Mouse (Mus musculus) CH12.LX (cell line): Measurements from ENCODE around the gene Slc22a13. TPM values are rescaled to one million over a fixed set of nuclear protein-coding genes. Genes with fewer than 3 reads are reported as not detected.

Source experiments
- DNase-seq: peaks from one replicate; pipeline ENCODE4 v3.0.0-alpha.2; 2013; ENCODE audit errors: extremely low read depth
- H3K27ac ChIP-seq: 2 replicates; pipeline ENCODE4 v1.5.1; 2012; ENCODE audit warnings: low read depth, mild to moderate bottlenecking, control low read depth, moderate library complexity; ENCODE audit not compliant: insufficient read depth
- H3K27me3 ChIP-seq: replicated peaks from 2 replicates; pipeline ENCODE3; 2012; ENCODE audit warnings: inconsistent platforms
- H3K36me3 ChIP-seq, 2 experiments: replicated peaks in 1 of 2; 2 replicates each; pipeline versions ENCODE3 to v1.6.1; 2012; ENCODE audit warnings: inconsistent platforms in 1 of 2, low read length in 1 of 2, mild to moderate bottlenecking in 1 of 2, mixed read lengths in 1 of 2, moderate library complexity in 1 of 2; ENCODE audit not compliant: control insufficient read depth in 1 of 2, insufficient read depth in 1 of 2
- H3K4me1 ChIP-seq, 2 experiments: 2 replicates each; pipeline ENCODE4 v1.6.1; 2012; ENCODE audit warnings: inconsistent platforms in 1 of 2, moderate library complexity in 1 of 2; ENCODE audit not compliant: insufficient read depth in 2 of 2, control insufficient read depth in 1 of 2
- H3K4me2 ChIP-seq: 2 replicates; pipeline ENCODE4 v1.6.1; 2012; ENCODE audit warnings: low read depth, mild to moderate bottlenecking, control low read depth; ENCODE audit not compliant: poor library complexity, insufficient read depth, severe bottlenecking
- H3K4me3 ChIP-seq, 3 experiments: fragments of 150-350 bp in 1 of 3; sonication (generic) in 1 of 3; replicated peaks in 1 of 3; 2 replicates each; pipeline versions ENCODE3 to v1.5.1; 2011 to 2012; ENCODE audit warnings: low read depth in 2 of 3, low read length in 2 of 3, mild to moderate bottlenecking in 2 of 3, moderate library complexity in 2 of 3, control low read depth in 1 of 3, improper control_type of control experiment in 1 of 3, inconsistent platforms in 1 of 3, mixed read lengths in 1 of 3; ENCODE audit not compliant: poor library complexity in 1 of 3
- H3K79me2 ChIP-seq: replicated peaks from 2 replicates; pipeline ENCODE4 v1.6.1; 2012; ENCODE audit warnings: mild to moderate bottlenecking, moderate library complexity; ENCODE audit not compliant: control insufficient read depth, poor library complexity, insufficient read depth, severe bottlenecking; ENCODE audit errors: extremely low read depth
- H3K9ac ChIP-seq: 2 replicates; pipeline ENCODE4 v1.6.1; 2012; ENCODE audit warnings: low read depth, mild to moderate bottlenecking, control low read depth, moderate library complexity; ENCODE audit not compliant: insufficient read depth
- H3K9me3 ChIP-seq: replicated peaks from 2 replicates; pipeline ENCODE3; 2012; ENCODE audit warnings: low read length, inconsistent platforms, mixed read lengths
- BHLHE40 ChIP-seq: IDR thresholded peaks from 2 replicates; pipeline ENCODE4 v1.6.1; 2011; ENCODE audit warnings: mild to moderate bottlenecking, low read depth, low read length, improper control_type of control experiment
- CHD1 ChIP-seq: IDR thresholded peaks from 2 replicates; pipeline ENCODE4 v1.6.1; 2012; ENCODE audit warnings: low read depth, low read length, improper control_type of control experiment, inconsistent platforms
- CHD2 ChIP-seq: IDR thresholded peaks from 2 replicates; pipeline ENCODE4 v1.6.1; 2011; ENCODE audit warnings: low read length, improper control_type of control experiment
- CTCF ChIP-seq, 2 experiments: IDR thresholded peaks in 1 of 2; conservative IDR thresholded peaks in 1 of 2; 2 replicates each; pipeline ENCODE4 v1.5.1; 2011 to 2012; ENCODE audit warnings: low read depth in 2 of 2, low read length in 2 of 2, improper control_type of control experiment in 1 of 2, inconsistent platforms in 1 of 2, mild to moderate bottlenecking in 1 of 2, moderate library complexity in 1 of 2
- E2F4 ChIP-seq: IDR thresholded peaks from 2 replicates; pipeline ENCODE4 v1.6.1; 2011; ENCODE audit warnings: low read depth, low read length, improper control_type of control experiment; ENCODE audit not compliant: insufficient replicate concordance
- ELF1 ChIP-seq: IDR thresholded peaks from 2 replicates; pipeline ENCODE4 v1.6.1; 2014; ENCODE audit warnings: low read depth, mild to moderate bottlenecking, inconsistent platforms, low read length, improper control_type of control experiment
- EP300 ChIP-seq: IDR thresholded peaks from 2 replicates; pipeline ENCODE4 v1.6.1; 2011; ENCODE audit warnings: low read length, improper control_type of control experiment
- ETS1 ChIP-seq: conservative IDR thresholded peaks from 2 replicates; pipeline ENCODE4 v1.6.1; 2012; ENCODE audit warnings: low read depth, mild to moderate bottlenecking, inconsistent platforms, low read length, improper control_type of control experiment, moderate library complexity
- HCFC1 ChIP-seq: IDR thresholded peaks from 2 replicates; pipeline ENCODE4 v1.6.1; 2012; ENCODE audit warnings: low read depth, mild to moderate bottlenecking, inconsistent platforms, low read length, improper control_type of control experiment
- JUN ChIP-seq: IDR thresholded peaks from 2 replicates; pipeline ENCODE4 v1.6.1; 2011; ENCODE audit warnings: low read depth, mild to moderate bottlenecking, low read length, improper control_type of control experiment, moderate library complexity; ENCODE audit not compliant: insufficient read depth
- JUND ChIP-seq: conservative IDR thresholded peaks from 2 replicates; pipeline ENCODE4 v1.6.1; 2011; ENCODE audit warnings: low read depth, low read length, improper control_type of control experiment
- KAT2A ChIP-seq: IDR thresholded peaks from 2 replicates; pipeline ENCODE4 v1.6.1; 2012; ENCODE audit warnings: low read length, improper control_type of control experiment, inconsistent platforms; ENCODE audit not compliant: insufficient replicate concordance
- MAFK ChIP-seq: IDR thresholded peaks from 2 replicates; pipeline ENCODE4 v1.6.1; 2011; ENCODE audit warnings: low read length, improper control_type of control experiment; ENCODE audit not compliant: insufficient replicate concordance
- MAX ChIP-seq: IDR thresholded peaks from 2 replicates; pipeline ENCODE4 v1.6.1; 2011; ENCODE audit warnings: low read length, improper control_type of control experiment
- MEF2A ChIP-seq: IDR thresholded peaks from 2 replicates; pipeline ENCODE4 v1.6.1; 2014; ENCODE audit warnings: low read depth, mild to moderate bottlenecking, inconsistent platforms, low read length, improper control_type of control experiment, borderline replicate concordance
- MXI1 ChIP-seq: IDR thresholded peaks from 2 replicates; pipeline ENCODE4 v1.6.1; 2011; ENCODE audit warnings: mild to moderate bottlenecking, low read depth, low read length, improper control_type of control experiment
- MYC ChIP-seq: IDR thresholded peaks from 2 replicates; pipeline ENCODE4 v1.6.1; 2011; ENCODE audit warnings: low read depth, mild to moderate bottlenecking, improper control_type of control experiment, low read length
- NRF1 ChIP-seq: IDR thresholded peaks from 2 replicates; pipeline ENCODE4 v1.6.1; 2014; ENCODE audit warnings: low read depth, mild to moderate bottlenecking, inconsistent platforms, low read length, improper control_type of control experiment, moderate library complexity
- PAX5 ChIP-seq: IDR thresholded peaks from 2 replicates; pipeline ENCODE4 v1.6.1; 2012; ENCODE audit warnings: low read length, inconsistent platforms, mixed read lengths
- SMC3 ChIP-seq: IDR thresholded peaks from 2 replicates; pipeline ENCODE4 v1.6.1; 2011; ENCODE audit warnings: low read depth, low read length, improper control_type of control experiment
- TBP ChIP-seq: conservative IDR thresholded peaks from 2 replicates; pipeline ENCODE4 v1.6.1; 2011; ENCODE audit warnings: low read depth, low read length, improper control_type of control experiment
- TCF12 ChIP-seq: IDR thresholded peaks from 2 replicates; pipeline ENCODE4 v1.6.1; 2014; ENCODE audit warnings: low read depth, mild to moderate bottlenecking, inconsistent platforms, low read length, improper control_type of control experiment
- USF1 ChIP-seq: IDR thresholded peaks from 2 replicates; pipeline ENCODE4 v1.6.1; 2014; ENCODE audit warnings: low read depth, mild to moderate bottlenecking, inconsistent platforms, low read length, improper control_type of control experiment
- ZKSCAN1 ChIP-seq: IDR thresholded peaks from 2 replicates; pipeline ENCODE4 v1.6.1; 2012; ENCODE audit warnings: low read depth, inconsistent platforms, low read length, improper control_type of control experiment, borderline replicate concordance
- dilution Hi-C: fragments of 300-500 bp; cut with MboI; formaldehyde crosslinking; loops from 2 replicates; pipeline ENCODE4 v1.14.3; 2020; ENCODE audit warnings: low sequenced_read_pairs; ENCODE audit not compliant: extremely low pct_unique_long_range_greater_than_20kb, extremely low pct_ligation_motif_present
- in situ Hi-C: fragments of 300-500 bp; cut with MboI; formaldehyde crosslinking; loops from 3 replicates; pipeline ENCODE4 v1.14.3; 2019; ENCODE audit warnings: low sequenced_read_pairs, low pct_ligation_motif_present, low pct_unique_long_range_greater_than_20kb, mixed read lengths
- polyA plus RNA-seq: library from polyadenylated mRNA; unstranded; fragments of >175 nt; gene quantifications from 2 replicates; pipeline ENCODE4 v1.2.1, GENCODE M21; 2012; ENCODE audit warnings: low read depth; ENCODE audit not compliant: insufficient read length
- total RNA-seq, 2 experiments: library from RNA; depleted of rRNA; stranded (reverse); fragments of 300-350 nt in 1 of 2; fragments of >200 nt in 1 of 2; gene quantifications; 2 replicates each; pipeline ENCODE4 v1.2.3; 2012 to 2014

Slc22a13 gene
- total and polyA plus RNA-seq, 3 experiments = not detected

DNA sequence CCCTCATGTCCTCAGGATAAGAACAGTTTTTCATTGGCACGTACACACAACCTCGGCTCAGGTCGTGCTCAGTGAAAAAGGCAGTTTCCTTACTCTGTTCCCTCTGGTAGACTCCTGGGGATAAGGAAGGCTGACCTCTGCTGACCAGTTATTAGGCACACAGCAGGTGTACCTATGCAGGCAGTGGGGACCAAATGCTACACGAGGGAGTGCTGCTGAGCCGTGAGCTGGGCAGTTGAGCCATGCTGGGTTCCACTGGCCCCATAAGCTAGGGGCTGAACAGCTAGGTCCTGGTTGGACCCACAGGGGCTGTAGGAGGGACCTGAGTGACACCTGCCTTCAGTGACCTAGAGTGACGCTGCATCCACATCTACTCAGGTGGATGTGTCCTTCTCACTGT is 63.3 kb downstream of the Slc22a13 start:
- H3K9ac ChIP-seq = peak overlapping the region; percentile 19; the same call in 1 of the 2 replicates
- peak in 1 of 2 experiments; percentile 25; a peak in 1 of 4 replicates for TF ChIP-seq CTCF (conservative IDR thresholded peaks at IDR 0.05 in 1 of 2, IDR thresholded peaks at IDR 0.05 in 1 of 2; ENCODE audit: low read depth in 2 of 2, low read length in 2 of 2)
- no peak for TF ChIP-seq CHD1
- TF ChIP-seq, all 38 proteins: peak for 1
- Histone ChIP-seq H3K27ac (no peak overlapping the region; the same call in 1 of the 2 replicates), H3K9me3 (no peaks in the 10 kb centered on the region), H3K4me2 (peak overlapping the region; percentile 57), H3K4me1 (peaks cover 14 to 22% of the 10 kb centered on the region in 2 experiments), H3K79me2 (no peaks in the 10 kb centered on the region), H3K36me3 (peaks cover 3 to 24% of the 10 kb centered on the region in 2 experiments), H3K27me3 (peaks cover 6% of the 10 kb centered on the region), H3K4me3 (peak overlapping the region in 1 of 3 experiments; percentile 17)
- peak; percentile 2 for DNase-seq
- in situ Hi-C loops (no loop called here), dilution Hi-C loops (no loop called here)

DNA sequence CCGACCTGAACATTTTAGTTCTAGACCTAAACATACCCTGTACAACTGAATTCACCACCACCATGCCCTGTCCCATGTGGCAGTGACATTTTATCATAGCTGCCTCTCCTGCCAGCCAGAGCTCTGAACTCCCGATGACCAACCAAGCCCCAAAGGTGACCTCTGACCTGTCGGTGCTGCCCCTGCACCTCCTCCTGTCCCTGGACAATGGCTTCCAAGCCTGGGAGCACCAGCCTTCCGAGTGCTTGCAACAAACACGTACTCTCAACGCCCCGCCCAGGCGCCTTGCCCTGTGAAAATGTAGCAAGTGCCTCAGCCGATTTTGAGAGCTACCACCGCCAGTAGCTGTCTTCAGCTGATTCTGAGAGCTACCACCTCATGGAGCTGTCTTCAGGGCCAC is 63.8 kb downstream of the Slc22a13 start:
- H3K4me1 ChIP-seq = peaks cover 14 to 22% of the 10 kb centered on the region in 2 experiments
- H3K79me2 ChIP-seq = no peaks in the 10 kb centered on the region
- no peak overlapping the region for H3K9ac ChIP-seq
- DNase-seq = no peak
- H3K4me3 ChIP-seq = no peak overlapping the region
- H3K4me2 ChIP-seq = no peak overlapping the region
- H3K27ac ChIP-seq = no peak overlapping the region
- H3K9me3 ChIP-seq = no peaks in the 10 kb centered on the region
- peaks cover under 1% of the 10 kb centered on the region for H3K27me3 ChIP-seq
- in situ Hi-C loops = no loop called here
- TF ChIP-seq NRF1 (no peak), MYC (no peak), JUND (no peak), JUN (no peak), MAX (no peak), ETS1 (no peak), TCF12 (no peak)
- peaks cover 3 to 24% of the 10 kb centered on the region in 2 experiments for H3K36me3 ChIP-seq
- dilution Hi-C loops = no loop called here

DNA sequence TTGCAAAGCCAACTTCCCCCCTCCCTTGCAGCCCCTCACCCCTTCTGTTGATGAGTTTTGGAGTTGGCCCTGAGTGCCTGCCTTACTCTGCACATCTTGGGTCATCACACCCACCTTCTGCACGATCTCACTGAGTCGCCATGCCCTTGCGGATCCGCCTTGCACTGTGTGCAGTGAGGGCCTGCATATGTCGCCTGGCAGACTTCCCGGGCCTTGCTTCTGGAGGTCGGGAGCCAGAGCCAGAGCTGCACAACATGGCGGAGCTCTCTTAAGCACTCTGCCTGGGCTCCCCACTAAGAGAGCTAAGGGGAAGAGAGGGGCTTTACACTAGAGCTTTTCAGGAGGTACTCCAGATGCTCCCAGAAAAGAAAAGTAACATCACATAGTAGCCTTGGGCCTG is 64.2 kb downstream of the Slc22a13 start:
- no peaks in the 10 kb centered on the region for H3K9me3 ChIP-seq
- TF ChIP-seq KAT2A (no peak), ELF1 (no peak), CHD1 (no peak), MXI1 (no peak), CHD2 (no peak), USF1 (no peak), MEF2A (no peak), MYC (no peak), JUND (no peak), EP300 (no peak), HCFC1 (no peak), ZKSCAN1 (no peak), PAX5 (no peak), TBP (no peak), MAFK (no peak), E2F4 (no peak), BHLHE40 (no peak), NRF1 (no peak), SMC3 (no peak)
- H3K4me1 ChIP-seq = peaks cover 14 to 22% of the 10 kb centered on the region in 2 experiments
- no peak overlapping the region for H3K9ac ChIP-seq
- peaks cover 3 to 24% of the 10 kb centered on the region in 2 experiments for H3K36me3 ChIP-seq
- in situ Hi-C loops (no loop called here), dilution Hi-C loops (no loop called here)
- H3K79me2 ChIP-seq = no peaks in the 10 kb centered on the region
- H3K27ac ChIP-seq = no peak overlapping the region
- no peaks in the 10 kb centered on the region for H3K27me3 ChIP-seq
- H3K4me3 ChIP-seq = no peak overlapping the region
- no peak for DNase-seq
- no peak overlapping the region for H3K4me2 ChIP-seq
